Mouse (Mus musculus) hindbrain, embryonic 13.5 days (tissue): ENCODE data around the gene Syn3. TPM values are rescaled to one million over a fixed set of nuclear protein-coding genes. Genes with fewer than 3 reads are reported as not detected.

Experiments used
- ATAC-seq: fragments of 200-750 bp; cut with Nextera tagmentation; 2 replicates; pipeline ENCODE4 v1.8.0; 2017; ENCODE audit warnings: moderate TSS enrichment; ENCODE audit not compliant: low FRiP score
- H3K27ac ChIP-seq: fragments of 300-500 bp; sonication (generic); 2 replicates; pipeline ENCODE4 v1.5.1; 2015; ENCODE audit warnings: inconsistent platforms, mild to moderate bottlenecking, moderate library complexity
- H3K27me3 ChIP-seq: fragments of 300-500 bp; sonication (generic); 2 replicates; pipeline ENCODE4 v1.6.1; 2015; ENCODE audit warnings: mild to moderate bottlenecking, inconsistent platforms
- H3K36me3 ChIP-seq: fragments of 300-500 bp; sonication (generic); 2 replicates; pipeline ENCODE4 v1.6.1; 2015; ENCODE audit warnings: mild to moderate bottlenecking, inconsistent platforms
- H3K4me1 ChIP-seq: fragments of 300-500 bp; sonication (generic); replicated peaks from 2 replicates; pipeline ENCODE4 v1.6.1; 2015; ENCODE audit warnings: inconsistent platforms
- H3K4me2 ChIP-seq: fragments of 300-500 bp; sonication (generic); 2 replicates; pipeline ENCODE4 v1.6.1; 2015; ENCODE audit warnings: inconsistent platforms, mild to moderate bottlenecking, moderate library complexity
- H3K4me3 ChIP-seq: fragments of 300-500 bp; sonication (generic); 2 replicates; pipeline ENCODE4 v1.5.1; 2015; ENCODE audit warnings: mild to moderate bottlenecking, inconsistent platforms
- H3K9ac ChIP-seq: fragments of 300-500 bp; sonication (generic); 2 replicates; pipeline ENCODE4 v1.6.1; 2015; ENCODE audit warnings: mild to moderate bottlenecking, inconsistent platforms
- H3K9me3 ChIP-seq: fragments of 300-500 bp; sonication (generic); 2 replicates; pipeline ENCODE4 v1.6.1; 2016; ENCODE audit warnings: inconsistent platforms
- WGBS: fragments of 180-500 bp; shearing (Covaris S2); methylation state at CpG from one replicate; pipeline ENCODE4 v1.1.7; 2015; 5-methylcytosine and 5-hydroxymethylcytosine counted together
- polyA plus RNA-seq: library from polyadenylated mRNA; unstranded; fragments of >200 nt; fragmentation: Nextera tagmentation; extraction: Ambion mirVana; gene quantifications from 2 replicates; pipeline ENCODE4 v1.2.1, GENCODE M21; 2015

Syn3 gene
- polyA plus RNA-seq, 1 experiment from 2014 or later, result 16.7 TPM

DNA sequence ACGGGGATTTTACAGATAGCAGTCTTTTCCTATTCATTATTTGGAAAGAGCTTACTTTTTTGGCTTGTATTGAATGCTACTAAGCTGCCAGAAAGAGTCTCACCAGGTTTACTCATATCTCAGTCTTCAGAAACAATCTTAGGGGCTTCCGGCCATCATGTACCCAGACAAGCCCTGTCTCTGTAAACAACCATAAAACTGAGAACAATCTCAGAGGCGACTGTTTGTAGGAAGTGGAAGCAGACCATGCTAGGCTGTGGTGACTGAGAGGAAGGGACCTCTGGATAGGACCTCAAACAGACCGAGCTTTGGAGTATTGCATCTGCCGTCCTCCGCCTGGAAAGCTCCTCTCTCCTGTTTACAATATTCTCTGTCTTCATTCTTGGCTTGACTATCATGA is 400.3 kb downstream of the Syn3 start:
- no peak overlapping the region for H3K4me3 ChIP-seq
- no peak overlapping the region for H3K4me2 ChIP-seq
- no peak overlapping the region for H3K27ac ChIP-seq
- H3K27me3 ChIP-seq, result no peaks in the 10 kb centered on the region
- no peak overlapping the region for H3K9ac ChIP-seq
- peaks cover 16% of the 10 kb centered on the region for H3K36me3 ChIP-seq
- peaks cover 11% of the 10 kb centered on the region; the same call in 1 of the 2 replicates for H3K9me3 ChIP-seq
- ATAC-seq, result no peak
- H3K4me1 ChIP-seq, result no peaks in the 10 kb centered on the region
- WGBS, result 94% methylated on average over 6 of the region's 6 CpGs

DNA sequence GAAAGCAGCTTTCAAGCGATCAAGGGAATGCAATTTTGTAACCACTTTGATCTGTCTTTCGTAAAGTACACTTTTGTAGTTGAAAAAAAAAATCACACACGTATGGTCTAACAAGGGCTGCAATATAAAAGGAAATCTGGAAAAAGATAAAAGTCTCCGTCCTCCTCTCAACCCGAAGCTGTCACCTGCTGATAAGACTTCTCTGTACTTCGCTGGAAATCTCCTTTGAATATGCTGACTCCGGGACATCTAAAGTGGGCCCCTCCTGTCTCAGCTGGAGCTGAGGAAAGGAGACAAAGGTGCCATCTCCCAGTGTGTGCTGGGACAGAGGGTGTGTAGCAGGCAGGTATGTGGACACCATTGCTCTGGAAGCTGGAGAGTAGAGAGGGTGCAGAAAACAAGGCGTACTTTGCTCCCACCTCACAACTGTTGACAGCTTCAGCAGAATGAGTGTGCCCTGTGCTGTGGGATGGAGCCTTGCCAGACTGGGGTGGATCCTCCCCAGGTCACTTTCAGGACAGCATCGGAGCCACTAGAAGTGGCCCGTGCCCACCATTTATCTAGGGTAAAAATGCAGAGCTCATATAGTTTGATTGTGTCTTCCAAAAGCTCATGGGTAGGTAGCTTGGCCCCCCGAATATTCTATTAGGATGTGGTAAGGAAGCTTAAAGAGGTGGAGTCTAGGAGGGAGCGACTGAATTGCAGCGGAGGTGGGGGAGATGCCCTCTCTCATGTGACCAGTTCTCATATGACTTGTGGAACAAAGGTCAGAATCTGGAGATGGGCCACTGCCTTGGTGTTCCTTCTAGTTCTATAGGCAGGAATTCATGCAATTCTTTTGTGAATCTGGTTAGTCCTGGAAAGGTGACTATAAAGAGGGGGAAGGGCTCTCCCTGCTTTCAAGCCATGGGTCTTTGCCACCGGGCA is 405.3 kb downstream of the Syn3 start:
- H3K36me3 ChIP-seq, result no peaks in the 10 kb centered on the region
- no peak for ATAC-seq
- H3K27ac ChIP-seq, result no peak overlapping the region
- no peak overlapping the region for H3K9ac ChIP-seq
- no peak overlapping the region for H3K4me3 ChIP-seq
- no peaks in the 10 kb centered on the region for H3K9me3 ChIP-seq
- 71% methylated on average over 14 of the region's 14 CpGs for WGBS
- no peaks in the 10 kb centered on the region for H3K4me1 ChIP-seq
- H3K27me3 ChIP-seq, result no peaks in the 10 kb centered on the region
- H3K4me2 ChIP-seq, result no peak overlapping the region

DNA sequence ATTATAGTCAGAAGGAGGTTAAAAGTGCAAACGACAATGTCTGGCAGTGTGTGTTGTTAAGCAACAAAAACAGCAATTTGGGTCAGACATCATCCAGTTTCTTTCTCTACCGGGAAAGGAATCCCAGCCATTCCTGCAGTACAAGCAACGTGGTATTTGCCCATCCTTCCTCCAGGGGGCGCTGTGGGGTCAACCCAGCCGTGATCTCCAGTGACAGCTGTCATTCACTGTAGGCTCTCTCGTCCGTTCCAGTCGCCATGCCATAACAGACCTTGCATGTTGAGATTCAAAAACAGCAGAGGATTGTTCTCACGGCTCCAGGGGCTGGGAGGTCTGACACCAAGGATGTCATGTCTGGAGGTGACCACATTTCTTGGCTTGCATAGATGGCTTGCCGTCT is 406.8 kb downstream of the Syn3 start:
- 53% methylated on average over 10 of the region's 10 CpGs for WGBS
- no peaks in the 10 kb centered on the region for H3K27me3 ChIP-seq
- H3K4me3 ChIP-seq, result no peak overlapping the region
- H3K27ac ChIP-seq, result no peak overlapping the region
- H3K9me3 ChIP-seq, result no peaks in the 10 kb centered on the region
- H3K36me3 ChIP-seq, result no peaks in the 10 kb centered on the region
- H3K4me1 ChIP-seq, result no peaks in the 10 kb centered on the region
- no peak for ATAC-seq
- no peak overlapping the region for H3K4me2 ChIP-seq
- no peak overlapping the region for H3K9ac ChIP-seq

DNA sequence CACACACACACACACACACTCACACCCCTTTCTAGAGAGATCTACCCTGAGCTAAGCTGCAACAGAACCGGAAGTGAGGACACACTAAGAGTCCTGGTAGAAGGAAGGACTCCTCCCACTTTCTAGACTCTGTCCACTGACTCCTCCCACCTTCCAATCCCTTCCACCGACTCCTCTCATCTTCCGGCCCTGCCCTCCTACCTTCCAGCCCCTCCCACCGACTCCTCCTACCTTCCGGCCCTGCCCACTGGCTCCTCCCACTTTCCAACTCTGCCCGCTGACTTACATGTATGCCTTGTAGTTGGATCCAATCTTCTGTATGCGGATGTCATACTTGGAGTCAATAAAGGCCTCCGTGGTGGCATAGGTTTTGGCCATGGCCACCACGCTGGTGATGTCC is 418.8 kb downstream of the Syn3 start:
- H3K4me3 ChIP-seq, result no peak overlapping the region
- WGBS, result 86% methylated on average over 9 of the region's 9 CpGs
- no peak overlapping the region for H3K4me2 ChIP-seq
- H3K9me3 ChIP-seq, result no peaks in the 10 kb centered on the region
- H3K4me1 ChIP-seq, result no peaks in the 10 kb centered on the region
- H3K27me3 ChIP-seq, result no peaks in the 10 kb centered on the region
- no peak overlapping the region for H3K27ac ChIP-seq
- H3K9ac ChIP-seq, result no peak overlapping the region
- H3K36me3 ChIP-seq, result peaks cover 5% of the 10 kb centered on the region; the same call in 1 of the 2 replicates
- no peak for ATAC-seq

DNA sequence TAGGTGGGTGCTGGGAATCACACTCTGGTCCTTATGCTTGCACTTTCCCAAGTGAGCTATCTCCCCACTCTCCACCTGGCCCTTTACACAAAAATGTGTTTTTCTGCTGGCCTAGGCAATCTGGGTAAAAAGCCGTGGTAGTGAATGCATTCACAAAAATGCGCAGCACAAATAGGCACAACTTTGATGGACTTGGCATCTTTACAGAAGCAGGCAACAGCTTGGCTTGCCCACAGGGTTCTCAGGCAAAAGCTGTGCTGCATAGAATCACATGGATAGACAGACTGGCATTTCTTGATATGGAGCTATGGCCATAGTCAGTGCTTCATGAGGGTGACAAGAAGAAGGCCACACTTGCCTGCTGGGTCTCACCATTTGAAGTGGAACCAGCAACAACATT is 419.9 kb downstream of the Syn3 start:
- Histone ChIP-seq H3K4me2 (no peak overlapping the region), H3K4me3 (no peak overlapping the region), H3K27me3 (no peaks in the 10 kb centered on the region), H3K9me3 (0 out of 2 replicates have a peak, but pooled peaks cover 5% of the 10 kb centered on the region), H3K36me3 (peaks cover 10% of the 10 kb centered on the region), H3K4me1 (no peaks in the 10 kb centered on the region), H3K27ac (no peak overlapping the region), H3K9ac (no peak overlapping the region)
- 95% methylated on average over 2 of the region's 2 CpGs for WGBS
- no peak for ATAC-seq

DNA sequence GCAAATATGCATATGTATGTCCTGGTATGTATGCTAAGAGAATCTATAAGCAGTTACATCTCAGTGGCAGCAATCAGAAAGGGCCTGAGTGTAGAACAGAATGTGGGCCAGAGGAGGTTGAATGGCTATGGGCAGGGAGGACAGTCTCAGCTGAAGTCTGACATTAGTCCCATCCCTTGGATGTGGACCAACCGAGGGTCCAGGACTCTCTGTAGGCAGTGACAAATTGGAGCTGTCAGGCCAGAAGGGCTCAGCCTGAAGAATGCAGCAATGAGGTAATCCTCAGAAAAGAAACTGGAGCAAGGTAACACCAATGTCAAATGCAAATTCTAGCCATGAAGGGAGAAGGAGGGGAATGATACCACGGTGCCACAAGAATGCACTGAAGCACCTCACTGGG is 421.4 kb downstream of the Syn3 start:
- H3K4me1 ChIP-seq, result no peaks in the 10 kb centered on the region
- H3K27me3 ChIP-seq, result no peaks in the 10 kb centered on the region
- H3K9me3 ChIP-seq, result 0 out of 2 replicates have a peak, but pooled peaks cover 8% of the 10 kb centered on the region
- no peak overlapping the region for H3K4me3 ChIP-seq
- H3K27ac ChIP-seq, result no peak overlapping the region
- 93% methylated on average over 2 of the region's 2 CpGs for WGBS
- H3K36me3 ChIP-seq, result peaks cover 23% of the 10 kb centered on the region
- no peak for ATAC-seq
- no peak overlapping the region for H3K9ac ChIP-seq
- H3K4me2 ChIP-seq, result no peak overlapping the region

DNA sequence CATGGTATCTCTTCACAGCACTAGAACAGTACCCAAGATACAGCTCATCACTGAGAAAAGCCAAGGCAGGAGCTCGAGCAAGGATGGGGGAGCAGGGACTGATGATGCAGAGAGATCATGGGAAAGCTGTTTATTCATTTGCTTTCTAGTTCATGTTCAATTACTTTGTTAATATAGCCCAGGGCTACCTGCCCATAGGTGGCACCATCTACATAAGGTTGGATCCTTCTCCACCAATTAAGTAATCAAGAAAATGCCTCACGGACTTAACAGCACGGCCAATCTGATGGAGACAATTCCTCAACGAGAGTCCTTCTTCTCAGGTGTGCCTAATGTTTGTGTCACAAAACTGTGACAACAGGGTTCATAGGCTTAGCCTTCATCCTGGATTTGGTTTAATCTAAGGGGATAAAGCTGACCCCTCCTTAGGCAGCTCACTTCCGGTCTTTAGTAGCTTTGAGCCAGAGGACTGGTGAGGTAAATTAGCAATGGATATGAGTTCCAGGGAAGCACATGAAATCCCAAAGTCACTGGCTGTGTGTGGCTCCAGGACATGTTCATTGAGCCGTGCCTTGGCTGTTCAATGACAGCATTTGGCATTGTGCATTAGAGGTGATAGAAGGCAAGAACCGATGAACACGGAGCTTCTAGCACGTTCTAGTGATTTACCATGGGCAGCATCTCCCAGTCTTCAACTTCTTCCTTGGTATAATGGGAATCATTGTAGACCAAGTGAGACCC is 423.6 kb downstream of the Syn3 start:
- Histone ChIP-seq H3K4me2 (no peak overlapping the region), H3K27ac (no peak overlapping the region), H3K4me3 (no peak overlapping the region), H3K27me3 (no peaks in the 10 kb centered on the region), H3K4me1 (no peaks in the 10 kb centered on the region), H3K9me3 (0 out of 2 replicates have a peak, but pooled peaks cover 8% of the 10 kb centered on the region), H3K9ac (no peak overlapping the region), H3K36me3 (peaks cover 30% of the 10 kb centered on the region)
- WGBS, result 89% methylated on average over 9 of the region's 9 CpGs
- no peak for ATAC-seq

DNA sequence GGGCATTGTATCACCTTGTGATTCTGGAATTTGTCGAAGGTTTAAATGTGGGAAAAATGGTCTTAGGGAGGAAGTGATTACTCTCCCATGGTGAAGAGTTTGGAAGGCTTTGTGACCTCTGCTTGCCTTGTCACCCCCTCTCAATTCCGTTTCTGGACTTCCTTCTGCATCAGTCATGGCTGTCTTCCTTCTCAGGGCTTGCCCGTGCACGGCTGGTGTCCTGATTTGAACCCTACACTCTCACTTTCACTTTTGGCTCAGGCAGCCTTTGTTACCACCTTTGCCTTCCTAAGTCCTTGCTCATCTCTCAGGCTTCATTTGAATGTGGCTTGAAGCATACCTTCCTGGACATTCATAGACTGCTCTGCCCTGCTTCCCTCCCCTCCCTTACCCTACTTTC is 424.6 kb downstream of the Syn3 start:
- Histone ChIP-seq H3K36me3 (peaks cover 30% of the 10 kb centered on the region), H3K4me2 (no peak overlapping the region), H3K4me1 (peaks cover 4% of the 10 kb centered on the region; the same call in 1 of the 2 replicates), H3K27ac (no peak overlapping the region), H3K4me3 (no peak overlapping the region), H3K9ac (no peak overlapping the region), H3K27me3 (no peaks in the 10 kb centered on the region), H3K9me3 (0 out of 2 replicates have a peak, but pooled peaks cover 8% of the 10 kb centered on the region)
- no peak for ATAC-seq
- 87% methylated on average over 4 of the region's 4 CpGs for WGBS

DNA sequence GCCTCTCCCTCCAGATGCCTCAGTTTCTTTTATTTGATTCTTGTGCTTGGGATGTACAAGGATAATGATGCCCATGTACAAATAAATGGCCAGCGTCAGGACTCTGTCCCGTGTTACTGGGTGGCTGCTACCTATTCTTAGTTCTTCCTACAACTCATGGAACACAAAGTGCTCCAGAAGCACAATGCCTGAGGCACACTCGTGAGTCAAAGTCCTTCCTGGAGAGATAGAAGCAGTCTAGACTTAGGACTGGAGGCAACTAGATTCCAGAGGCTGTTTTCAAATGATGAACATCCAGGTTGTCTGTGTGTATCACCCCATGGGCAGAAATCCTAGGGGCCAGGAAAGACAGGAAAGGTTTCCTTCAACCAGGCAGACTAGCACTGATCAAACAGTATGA is 427.9 kb downstream of the Syn3 start:
- H3K27me3 ChIP-seq, result no peaks in the 10 kb centered on the region
- no peak for ATAC-seq
- H3K4me3 ChIP-seq, result no peak overlapping the region
- peaks cover 25% of the 10 kb centered on the region for H3K36me3 ChIP-seq
- H3K4me1 ChIP-seq, result peaks cover 7% of the 10 kb centered on the region; the same call in 1 of the 2 replicates
- 95% methylated on average over 3 of the region's 3 CpGs for WGBS
- no peak overlapping the region for H3K4me2 ChIP-seq
- 0 out of 2 replicates have a peak, but pooled peaks cover 8% of the 10 kb centered on the region for H3K9me3 ChIP-seq
- no peak overlapping the region for H3K27ac ChIP-seq
- H3K9ac ChIP-seq, result no peak overlapping the region

DNA sequence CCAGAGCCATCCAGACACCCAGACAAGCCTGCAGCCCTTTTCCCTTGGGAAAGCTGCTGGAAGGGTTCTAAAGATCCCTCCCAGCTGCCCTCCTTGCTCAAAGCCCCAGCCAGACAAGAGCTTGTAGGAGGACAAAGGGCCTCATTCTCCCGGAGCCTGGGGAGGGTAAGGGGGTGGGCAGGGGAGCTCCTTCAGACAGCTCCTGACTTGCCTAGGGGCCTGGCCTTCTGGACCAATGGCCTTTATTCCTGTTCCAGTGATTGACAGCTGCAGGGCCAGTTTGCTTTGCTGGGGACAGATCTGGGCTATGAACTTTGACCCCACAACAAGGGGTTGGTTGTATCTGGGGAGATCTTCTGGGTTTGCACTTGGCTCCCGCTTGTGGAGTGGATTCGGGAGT is 429.4 kb downstream of the Syn3 start:
- peaks cover 25% of the 10 kb centered on the region for H3K36me3 ChIP-seq
- 0 out of 2 replicates have a peak overlapping the region, but pooled peaks have one; percentile 18 for H3K27ac ChIP-seq
- H3K9ac ChIP-seq, result peak overlapping the region; percentile 29; the same call in 1 of the 2 replicates
- no peak overlapping the region for H3K4me2 ChIP-seq
- ATAC-seq, result 0 out of 2 replicates have a peak, but pooled peaks have one; percentile 22
- H3K9me3 ChIP-seq, result 0 out of 2 replicates have a peak, but pooled peaks cover 8% of the 10 kb centered on the region
- H3K4me3 ChIP-seq, result no peak overlapping the region
- WGBS, result 15% methylated on average over 3 of the region's 3 CpGs
- H3K4me1 ChIP-seq, result peaks cover 7% of the 10 kb centered on the region; the same call in 1 of the 2 replicates
- H3K27me3 ChIP-seq, result no peaks in the 10 kb centered on the region

DNA sequence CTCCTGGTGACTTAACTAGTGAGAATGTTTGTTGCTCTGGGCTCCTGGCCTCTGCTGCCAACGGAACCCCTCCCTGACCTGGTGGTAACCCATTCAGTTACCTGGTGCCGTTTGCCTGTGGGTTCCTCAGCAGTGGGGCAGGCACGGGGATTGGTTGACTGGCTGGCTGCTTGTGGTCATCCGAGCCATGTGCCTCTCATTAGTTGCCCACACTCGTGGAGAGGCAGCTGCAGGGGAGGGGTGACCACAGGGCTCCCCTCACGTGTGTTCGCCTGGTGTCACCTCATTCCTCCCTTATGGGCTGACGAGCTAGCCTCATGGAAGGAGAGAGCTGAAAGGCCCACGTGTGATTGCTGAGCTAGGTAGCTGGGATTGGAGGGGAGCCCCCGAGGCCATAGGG is 430.8 kb downstream of the Syn3 start:
- Histone ChIP-seq H3K36me3 (peaks cover 14% of the 10 kb centered on the region), H3K4me1 (peaks cover 7% of the 10 kb centered on the region; the same call in 1 of the 2 replicates), H3K4me2 (no peak overlapping the region), H3K27ac (no peak overlapping the region), H3K9ac (no peak overlapping the region), H3K9me3 (no peaks in the 10 kb centered on the region), H3K4me3 (no peak overlapping the region), H3K27me3 (no peaks in the 10 kb centered on the region)
- 81% methylated on average over 10 of the region's 10 CpGs for WGBS
- no peak for ATAC-seq

DNA sequence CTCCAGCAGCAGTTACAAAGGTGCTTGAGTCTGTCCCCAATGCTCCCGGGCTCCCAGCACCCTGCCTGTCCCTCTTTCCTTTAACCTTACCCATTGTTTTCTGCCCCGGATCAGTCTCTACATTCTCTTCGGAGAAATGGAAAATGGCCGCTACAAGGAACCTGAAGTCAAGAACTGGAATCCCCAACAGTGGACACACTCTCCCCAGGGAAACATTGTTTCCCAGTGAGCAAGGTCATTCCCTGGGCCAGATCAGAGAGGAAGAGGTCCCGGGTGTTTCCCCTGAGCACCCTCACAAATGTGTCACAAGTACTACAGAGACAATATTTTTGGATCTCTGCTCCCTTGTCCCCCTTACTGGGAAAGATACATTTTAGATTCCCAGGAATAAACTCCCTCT is 432.0 kb downstream of the Syn3 start:
- no peak overlapping the region for H3K4me3 ChIP-seq
- no peak for ATAC-seq
- peaks cover 7% of the 10 kb centered on the region; the same call in 1 of the 2 replicates for H3K4me1 ChIP-seq
- H3K27ac ChIP-seq, result no peak overlapping the region
- H3K27me3 ChIP-seq, result no peaks in the 10 kb centered on the region
- H3K36me3 ChIP-seq, result peaks cover 15% of the 10 kb centered on the region; the same call in 1 of the 2 replicates
- WGBS, result 72% methylated on average over 5 of the region's 5 CpGs
- H3K4me2 ChIP-seq, result no peak overlapping the region
- no peak overlapping the region for H3K9ac ChIP-seq
- 0 out of 2 replicates have a peak, but pooled peaks cover 5% of the 10 kb centered on the region for H3K9me3 ChIP-seq
